Mouse (Mus musculus) cerebellum, adult 2 months (tissue): ENCODE measurements around the gene Gm1043. TPM values are rescaled to one million over a fixed set of nuclear protein-coding genes. Genes with fewer than 3 reads are reported as not detected.

ENCODE experiments used
- DNase-seq, 2 experiments: peaks; one replicate each; pipeline ENCODE4 v3.0.0; 2021
- H3K27ac ChIP-seq: fragments of 200-500 bp; 2 replicates; pipeline ENCODE4 v1.5.1; 2012; ENCODE audit warnings: low read length, control low read depth, inconsistent platforms; ENCODE audit not compliant: insufficient read depth
- H3K27me3 ChIP-seq: fragments of 200-500 bp; 2 replicates; pipeline ENCODE4 v1.6.1; 2012; ENCODE audit warnings: inconsistent platforms, mild to moderate bottlenecking, low read length, moderate library complexity; ENCODE audit not compliant: control insufficient read depth, insufficient read depth
- H3K4me1 ChIP-seq: fragments of 200-500 bp; 2 replicates; pipeline ENCODE4 v1.6.1; 2011; ENCODE audit warnings: low read length; ENCODE audit not compliant: control insufficient read depth, insufficient read depth
- H3K4me3 ChIP-seq: fragments of 200-500 bp; replicated peaks from 2 replicates; pipeline ENCODE3; 2011; ENCODE audit warnings: mild to moderate bottlenecking, low read depth, low read length, control low read depth; ENCODE audit not compliant: insufficient read depth
- CTCF ChIP-seq: fragments of 200-500 bp; IDR thresholded peaks from 2 replicates; pipeline ENCODE4 v1.5.1; 2011; ENCODE audit warnings: low read depth, mild to moderate bottlenecking, control low read depth, low read length, moderate library complexity, borderline replicate concordance; ENCODE audit not compliant: insufficient read depth
- POLR2A ChIP-seq: fragments of 200-500 bp; IDR thresholded peaks from 2 replicates; pipeline ENCODE4 v1.6.1; 2011; ENCODE audit warnings: low read length, control low read depth, borderline replicate concordance; ENCODE audit not compliant: insufficient read depth
- WGBS: fragments of 180-500 bp; shearing (Covaris S2); methylation state at CpG from one replicate; pipeline ENCODE4 v1.1.7; 2018; 5-methylcytosine and 5-hydroxymethylcytosine counted together
- polyA plus RNA-seq: library from polyadenylated mRNA; depleted of rRNA; stranded (reverse); fragments of >200 nt; gene quantifications from 2 replicates; pipeline ENCODE4 v1.2.3, GENCODE M21; 2012

Gene Gm1043
- polyA plus RNA-seq, 1 experiment, result 6.0 TPM

DNA sequence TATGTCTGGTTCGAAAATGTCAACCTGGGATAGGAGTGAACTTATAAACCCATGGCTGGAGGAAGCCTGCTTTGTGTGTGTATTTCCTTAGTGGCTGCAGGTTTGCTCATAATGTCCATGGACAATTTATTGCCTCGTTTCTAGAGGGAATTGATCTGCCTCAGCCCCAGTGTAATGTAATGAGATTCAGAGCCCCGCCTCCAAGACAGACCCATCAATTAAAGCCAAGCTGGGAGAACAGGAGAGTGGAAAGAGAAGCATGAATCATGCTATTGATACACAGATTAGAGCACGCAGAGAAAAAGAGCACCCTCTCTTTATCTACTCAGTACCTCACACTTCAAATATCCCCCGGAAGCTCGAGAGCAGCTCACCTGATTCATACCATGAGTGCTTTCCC lies 136.4 kb downstream of the Gm1043 start:
- Histone ChIP-seq H3K4me3 (no peak overlapping the region), H3K27me3 (no peaks in the 10 kb centered on the region), H3K4me1 (no peaks in the 10 kb centered on the region), H3K27ac (no peak overlapping the region)
- no peak for TF ChIP-seq CTCF
- no peak for TF ChIP-seq POLR2A
- WGBS, result 75% methylated on average over 6 of the region's 6 CpGs
- DNase-seq, result no peak

DNA sequence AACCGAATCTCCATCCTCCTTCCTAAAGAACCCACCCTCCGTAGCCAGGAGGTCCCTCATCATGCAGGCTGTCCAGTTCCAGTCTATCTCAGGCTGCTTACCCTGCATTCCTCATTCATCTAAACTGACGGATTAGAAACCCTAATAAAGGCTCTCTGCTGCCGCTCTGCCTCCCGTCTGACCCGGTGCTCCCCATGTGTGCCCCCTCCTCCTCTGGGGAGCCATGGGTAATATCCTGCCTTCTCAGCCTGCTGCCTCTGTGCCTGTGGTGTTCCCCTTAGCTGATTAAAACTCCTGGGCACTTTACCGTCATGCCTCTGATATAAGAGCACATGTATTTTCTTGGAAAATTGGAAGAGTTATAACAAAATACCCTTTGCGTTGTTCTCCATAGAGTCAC lies 137.1 kb downstream of the Gm1043 start:
- no peak for DNase-seq
- no peak overlapping the region for H3K27ac ChIP-seq
- H3K4me3 ChIP-seq, result no peak overlapping the region
- H3K27me3 ChIP-seq, result no peaks in the 10 kb centered on the region
- WGBS, result 83% methylated on average over 8 of the region's 8 CpGs
- no peaks in the 10 kb centered on the region for H3K4me1 ChIP-seq
- TF ChIP-seq CTCF, result no peak
- TF ChIP-seq POLR2A, result no peak

DNA sequence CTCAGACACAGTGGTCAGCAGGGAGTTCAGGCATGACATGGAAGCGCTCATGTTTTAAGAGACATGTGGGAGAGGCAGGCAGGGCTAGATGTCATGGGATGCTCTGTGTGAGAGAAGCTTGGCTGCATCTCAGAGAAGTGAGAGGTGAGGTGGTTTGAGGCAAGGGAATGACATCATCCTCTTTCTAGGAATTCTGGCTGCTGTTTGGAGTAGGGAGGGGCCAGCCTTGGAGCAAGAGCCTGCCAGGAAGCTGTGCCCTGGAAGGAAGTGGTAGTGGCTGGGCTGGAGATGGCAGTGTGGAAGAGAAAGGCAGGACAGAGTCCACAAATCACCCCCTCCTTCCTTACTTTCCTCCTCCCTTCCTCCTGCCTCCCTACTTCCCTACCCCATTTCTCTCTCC lies 140.5 kb downstream of the Gm1043 start:
- TF ChIP-seq POLR2A (no peak), CTCF (no peak)
- DNase-seq, result no peak
- Histone ChIP-seq H3K27me3 (no peaks in the 10 kb centered on the region), H3K4me3 (no peak overlapping the region), H3K4me1 (no peaks in the 10 kb centered on the region; the same call in 1 of the 2 replicates), H3K27ac (no peak overlapping the region)
- 73% methylated on average over 1 of the region's 1 CpGs for WGBS

DNA sequence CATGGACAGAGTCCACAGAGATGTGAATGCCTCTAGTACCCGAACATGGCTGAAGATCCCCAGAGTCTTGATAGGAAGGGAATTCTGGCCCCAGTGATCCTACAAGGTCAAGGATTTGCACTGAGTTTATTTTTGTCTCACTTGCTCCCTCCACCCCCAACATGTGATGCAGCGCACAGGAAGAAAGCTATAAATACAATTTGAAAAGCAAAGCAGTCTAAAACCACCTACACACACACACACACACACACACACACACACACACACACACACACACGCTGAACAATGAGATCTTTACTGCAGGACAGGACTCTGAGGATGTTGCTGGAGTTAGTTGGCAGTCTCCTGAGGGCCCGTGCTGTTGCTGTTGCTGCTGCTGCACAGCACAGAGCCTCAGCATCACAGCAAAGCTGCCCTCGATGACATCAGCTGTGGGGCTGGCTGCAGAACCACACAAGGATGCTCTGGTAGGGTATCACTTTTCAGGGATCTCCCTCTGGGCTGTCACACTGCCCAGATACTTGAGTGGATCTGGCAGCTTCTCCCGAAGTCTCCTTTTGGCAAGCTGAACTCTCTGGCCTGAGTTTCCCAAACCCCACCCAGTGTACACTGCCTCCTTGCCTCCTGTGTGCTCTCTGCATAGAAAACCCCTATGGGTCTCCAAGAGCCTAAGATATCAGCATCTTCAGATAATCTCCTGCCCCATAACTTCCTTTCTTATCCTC lies 142.9 kb downstream of the Gm1043 start:
- no peaks in the 10 kb centered on the region for H3K27me3 ChIP-seq
- no peak for DNase-seq
- H3K4me1 ChIP-seq, result no peaks in the 10 kb centered on the region; the same call in 1 of the 2 replicates
- 29% methylated on average over 6 of the region's 6 CpGs for WGBS
- TF ChIP-seq POLR2A (no peak), CTCF (no peak)
- no peak overlapping the region for H3K27ac ChIP-seq
- no peak overlapping the region for H3K4me3 ChIP-seq

DNA sequence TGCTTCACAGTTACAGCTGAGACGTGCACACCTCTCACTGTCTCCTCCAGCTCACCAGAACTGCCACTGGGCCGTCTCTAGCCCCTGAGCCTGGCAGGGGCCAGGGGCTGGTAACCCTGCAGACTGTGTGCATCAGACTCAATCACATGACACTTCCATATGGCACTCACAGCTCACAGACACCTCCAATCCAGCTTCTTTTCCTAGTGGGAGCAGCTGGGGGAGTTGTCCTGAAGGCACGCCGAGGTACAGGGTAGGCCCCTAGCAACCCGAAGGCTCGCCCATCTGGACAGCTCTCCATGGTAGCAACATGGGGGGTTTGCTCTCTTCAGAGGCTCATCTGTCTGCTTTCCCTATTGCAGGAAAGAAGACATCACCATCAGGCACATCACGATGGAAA lies 143.7 kb downstream of the Gm1043 start:
- Histone ChIP-seq H3K27me3 (no peaks in the 10 kb centered on the region), H3K4me3 (no peak overlapping the region), H3K4me1 (no peaks in the 10 kb centered on the region; the same call in 1 of the 2 replicates), H3K27ac (no peak overlapping the region)
- WGBS, result 55% methylated on average over 7 of the region's 7 CpGs
- DNase-seq, result no peak
- TF ChIP-seq POLR2A (no peak), CTCF (no peak)

DNA sequence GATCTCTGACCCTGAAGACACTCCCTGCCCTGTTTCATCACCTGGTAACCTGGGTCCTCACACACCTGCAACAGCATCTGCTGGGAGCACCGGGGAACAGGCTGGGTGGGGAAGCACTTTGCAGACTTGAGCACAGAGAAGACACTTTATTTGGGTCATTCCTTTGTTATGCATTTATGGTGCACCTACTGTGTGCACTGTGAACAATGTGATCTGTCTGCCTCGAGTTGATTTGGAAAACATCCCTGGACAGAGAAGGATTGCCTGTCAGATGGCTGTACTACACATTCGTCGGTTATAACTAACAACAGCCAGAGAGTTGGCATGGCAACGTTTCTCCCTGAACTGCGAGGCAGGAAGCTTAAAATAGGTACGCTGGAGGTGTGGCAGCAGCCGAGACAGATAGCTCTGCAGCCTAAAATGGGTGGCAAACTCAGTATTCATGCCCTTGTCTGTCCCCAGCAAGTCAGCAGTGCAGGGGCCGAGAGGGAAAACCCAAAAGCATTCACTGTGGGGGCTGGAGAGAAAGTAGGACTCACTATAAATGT lies 147.9 kb downstream of the Gm1043 start:
- 42% methylated on average over 9 of the region's 9 CpGs for WGBS
- Histone ChIP-seq H3K4me3 (no peak overlapping the region), H3K27me3 (no peaks in the 10 kb centered on the region), H3K4me1 (no peaks in the 10 kb centered on the region; the same call in 1 of the 2 replicates), H3K27ac (no peak overlapping the region)
- no peak for DNase-seq
- TF ChIP-seq POLR2A (no peak), CTCF (no peak)

DNA sequence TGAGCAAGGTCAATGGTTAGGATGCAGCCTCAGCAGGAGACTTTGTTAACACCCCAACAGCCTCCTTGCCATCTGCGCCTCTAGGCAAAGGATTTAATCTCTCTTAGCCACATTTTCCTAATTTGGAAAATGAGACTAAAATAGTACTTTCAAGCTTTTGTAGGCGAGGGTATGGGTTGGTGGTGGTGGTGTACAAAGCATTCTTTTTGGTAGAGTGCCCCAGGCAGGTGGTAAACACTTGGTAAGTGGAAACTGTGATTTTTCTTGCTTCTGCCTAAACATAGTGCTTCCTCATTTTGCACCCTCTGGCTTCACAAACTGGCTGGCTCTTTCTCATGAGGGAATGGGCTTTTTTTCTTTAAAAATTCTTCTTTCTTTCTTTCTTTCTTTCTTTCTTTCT lies 153.5 kb downstream of the Gm1043 start:
- 54% methylated on average over 2 of the region's 2 CpGs for WGBS
- no peak for DNase-seq
- H3K4me1 ChIP-seq, result peaks cover 12% of the 10 kb centered on the region
- no peak overlapping the region for H3K4me3 ChIP-seq
- H3K27me3 ChIP-seq, result no peaks in the 10 kb centered on the region
- no peak overlapping the region for H3K27ac ChIP-seq
- TF ChIP-seq CTCF (no peak), POLR2A (no peak)

DNA sequence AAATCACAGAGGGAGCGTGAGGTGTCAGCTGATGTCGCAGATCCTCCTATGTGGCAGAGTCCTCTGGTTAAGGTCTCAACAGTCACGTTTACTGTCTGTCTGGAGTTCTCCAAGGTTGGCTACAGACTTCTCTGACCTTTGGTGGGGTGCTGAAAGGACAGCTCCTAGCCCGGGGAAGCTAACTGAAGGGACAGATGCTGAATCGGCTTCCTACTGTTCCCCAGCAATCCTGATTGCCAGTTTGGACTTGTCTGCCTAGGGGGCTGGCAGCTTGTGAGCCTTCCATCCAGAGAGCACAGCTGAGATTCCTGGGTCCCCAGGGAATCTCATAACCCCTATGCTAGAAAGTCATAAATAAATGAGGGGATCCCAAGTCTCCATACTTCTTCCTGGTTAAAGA lies 155.4 kb downstream of the Gm1043 start:
- WGBS, result 37% methylated on average over 5 of the region's 5 CpGs
- Histone ChIP-seq H3K4me1 (peaks cover 13% of the 10 kb centered on the region), H3K27me3 (no peaks in the 10 kb centered on the region), H3K4me3 (no peak overlapping the region), H3K27ac (no peak overlapping the region)
- peak in 1 of 2 experiments; percentile 36 for DNase-seq
- TF ChIP-seq POLR2A (no peak), CTCF (no peak)
